Mouse (Mus musculus): ENCODE data around the gene Frmd4a. TPM values are rescaled to one million over a fixed set of nuclear protein-coding genes. Genes with fewer than 3 reads are reported as not detected.

Frmd4a gene
- polyA plus RNA-seq, 1 experiment from 2014 or later: 39.5 TPM

DNA sequence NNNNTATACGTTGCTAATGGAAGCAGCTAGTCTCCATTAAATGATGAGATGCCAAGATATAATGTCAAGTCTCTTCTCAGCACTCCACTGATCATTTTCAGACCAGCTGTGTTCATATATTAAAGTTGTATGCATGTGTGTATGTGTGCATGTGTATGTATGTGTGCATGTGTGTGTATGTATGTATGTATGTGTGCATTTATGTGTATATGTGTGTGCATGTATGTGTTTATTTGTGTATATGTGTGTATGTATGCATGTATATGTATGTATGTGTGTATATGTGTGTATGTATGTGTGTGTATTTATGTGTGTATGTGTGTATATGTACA is 204.9 kb downstream of the Frmd4a start:
- Histone ChIP-seq H3K27me3 (no peaks in the 10 kb centered on the region), H3K36me3 (no peaks in the 10 kb centered on the region), H3K4me2 (replicated peaks) (no peak overlapping the region), H3K9me3 (replicated peaks) (0 out of 2 replicates have a peak, but pooled peaks cover 3% of the 10 kb centered on the region), H3K9ac (no peak overlapping the region), H3K4me3 (replicated peaks) (no peak overlapping the region), H3K27ac (replicated peaks) (peak overlapping the region; percentile 45; the same call in 1 of the 2 replicates), H3K4me1 (peaks cover 11% of the 10 kb centered on the region)
- WGBS: 4% methylated on average over 1 of the region's 1 CpGs
- no peak for ATAC-seq (ENCODE audit: insufficient number of reproducible peaks, low FRiP score, low TSS enrichment, low read depth)

DNA sequence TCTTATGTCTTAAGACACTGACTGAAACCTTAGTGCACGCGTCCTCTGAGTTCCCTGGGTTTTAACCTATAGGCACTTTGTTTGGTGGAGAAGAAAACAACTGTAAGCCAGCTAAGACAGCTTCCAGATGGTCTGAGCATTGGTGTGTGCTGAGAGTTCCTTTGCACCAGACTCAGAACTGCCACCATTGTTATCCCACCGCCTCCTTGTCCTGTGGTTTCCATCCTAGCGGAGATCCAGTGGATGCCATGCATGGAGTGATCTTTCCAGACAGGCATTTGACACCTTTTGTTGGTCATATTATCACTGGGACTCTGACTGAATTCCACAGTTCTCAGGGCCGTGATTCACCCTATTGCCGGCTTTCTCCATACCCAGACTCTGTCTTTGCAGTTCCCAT is 205.8 kb downstream of the Frmd4a start:
- WGBS: 89% methylated on average over 6 of the region's 6 CpGs

DNA sequence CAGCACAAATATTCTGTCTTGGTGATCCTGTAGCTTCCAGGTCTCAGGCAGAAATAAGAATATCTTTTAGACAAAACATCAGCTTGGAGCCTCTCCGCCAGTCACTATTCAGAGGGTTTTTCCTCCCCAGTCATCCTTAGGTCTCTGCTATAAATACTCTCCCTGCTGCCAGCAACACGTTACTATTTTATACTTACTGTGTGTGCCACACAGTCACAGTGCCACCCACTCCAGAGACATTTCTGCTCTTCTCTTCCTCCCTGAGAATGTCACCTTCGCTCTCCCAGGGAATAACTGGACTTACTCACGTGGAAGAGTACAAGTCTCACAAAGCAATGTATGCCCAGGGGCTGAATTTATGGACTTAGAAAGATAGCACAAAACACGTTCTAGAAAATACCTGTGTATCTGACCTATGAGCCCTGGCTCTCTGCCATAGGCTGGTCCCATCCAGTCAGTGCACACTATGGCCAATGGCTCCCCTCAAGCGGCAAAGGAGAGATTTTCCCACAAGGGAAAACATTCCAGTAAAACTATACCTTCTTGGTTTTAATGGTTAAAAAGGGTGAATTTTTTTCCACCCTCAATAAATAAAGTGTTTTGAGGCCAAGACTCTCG is 209.5 kb downstream of the Frmd4a start:
- Histone ChIP-seq H3K4me3 (replicated peaks) (no peak overlapping the region), H3K9ac (no peak overlapping the region), H3K36me3 (no peaks in the 10 kb centered on the region), H3K9me3 (replicated peaks) (0 out of 2 replicates have a peak, but pooled peaks cover 3% of the 10 kb centered on the region), H3K27me3 (no peaks in the 10 kb centered on the region), H3K4me2 (replicated peaks) (no peak overlapping the region), H3K27ac (replicated peaks) (no peak overlapping the region), H3K4me1 (peaks cover 4% of the 10 kb centered on the region)
- WGBS: 65% methylated on average over 7 of the region's 7 CpGs
- no peak for ATAC-seq (ENCODE audit: insufficient number of reproducible peaks, low FRiP score, low TSS enrichment, low read depth)

More for the DNA sequence above, 205.8 kb downstream of the Frmd4a start:
- H3K9ac ChIP-seq: no peak overlapping the region
- H3K4me2 ChIP-seq (replicated peaks): no peak overlapping the region
- H3K36me3 ChIP-seq: no peaks in the 10 kb centered on the region
- no peak for ATAC-seq (ENCODE audit: insufficient number of reproducible peaks, low FRiP score, low TSS enrichment, low read depth)
- no peak overlapping the region for H3K27ac ChIP-seq (replicated peaks)
- peaks cover 11% of the 10 kb centered on the region for H3K4me1 ChIP-seq
- H3K9me3 ChIP-seq (replicated peaks): 0 out of 2 replicates have a peak, but pooled peaks cover 3% of the 10 kb centered on the region
- H3K4me3 ChIP-seq (replicated peaks): no peak overlapping the region
- no peaks in the 10 kb centered on the region for H3K27me3 ChIP-seq

DNA sequence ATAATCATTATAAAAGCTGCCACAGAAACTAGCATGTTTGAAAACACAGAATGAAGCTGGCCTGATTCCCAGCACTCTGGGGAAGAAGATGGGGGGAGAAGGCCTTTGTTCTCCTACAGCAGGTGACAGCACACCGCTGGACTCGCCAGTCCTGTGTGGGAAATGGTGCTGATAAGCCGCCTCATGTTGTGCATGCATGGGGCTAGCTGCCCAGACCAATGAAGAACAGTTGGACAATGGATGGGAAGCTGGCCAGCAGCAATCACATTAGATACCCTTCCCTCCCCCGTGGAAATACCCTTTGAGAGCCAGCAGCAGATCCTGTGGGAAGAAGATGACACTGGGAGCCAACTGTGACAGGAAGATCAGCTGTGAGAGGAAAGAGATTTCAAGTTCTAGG is 210.0 kb downstream of the Frmd4a start:
- Histone ChIP-seq H3K27ac (replicated peaks) (no peak overlapping the region), H3K4me1 (no peaks in the 10 kb centered on the region), H3K27me3 (no peaks in the 10 kb centered on the region), H3K9me3 (replicated peaks) (0 out of 2 replicates have a peak, but pooled peaks cover 3% of the 10 kb centered on the region), H3K4me2 (replicated peaks) (no peak overlapping the region), H3K9ac (no peak overlapping the region), H3K4me3 (replicated peaks) (no peak overlapping the region), H3K36me3 (no peaks in the 10 kb centered on the region)
- ATAC-seq (ENCODE audit: insufficient number of reproducible peaks, low FRiP score, low TSS enrichment, low read depth): no peak
- WGBS: 63% methylated on average over 4 of the region's 4 CpGs

DNA sequence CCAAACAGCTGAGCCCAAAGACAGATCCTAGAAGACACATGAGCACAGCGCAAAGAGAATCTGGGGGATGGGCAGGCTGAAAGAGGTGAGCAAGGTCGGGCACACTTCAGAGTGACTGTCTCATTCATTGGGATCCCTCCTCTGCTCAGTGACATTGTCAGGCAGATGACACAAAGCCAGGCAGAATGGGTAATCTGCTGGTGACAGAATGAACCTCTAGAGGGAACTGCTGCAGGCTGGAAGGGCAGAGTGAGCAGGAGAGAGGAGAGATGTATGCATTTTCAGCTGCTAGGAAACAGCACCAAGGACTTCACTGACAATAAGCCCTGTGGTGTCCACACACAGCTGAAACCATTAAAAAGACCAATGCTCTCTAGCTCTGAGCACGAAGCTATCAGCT is 211.0 kb downstream of the Frmd4a start:
- H3K27me3 ChIP-seq: no peaks in the 10 kb centered on the region
- no peak overlapping the region for H3K4me3 ChIP-seq (replicated peaks)
- no peak overlapping the region for H3K9ac ChIP-seq
- WGBS: 31% methylated on average over 3 of the region's 3 CpGs
- H3K27ac ChIP-seq (replicated peaks): no peak overlapping the region
- H3K4me1 ChIP-seq: peaks cover 5% of the 10 kb centered on the region
- ATAC-seq (ENCODE audit: insufficient number of reproducible peaks, low FRiP score, low TSS enrichment, low read depth): no peak
- H3K9me3 ChIP-seq (replicated peaks): 0 out of 2 replicates have a peak, but pooled peaks cover 3% of the 10 kb centered on the region
- no peak overlapping the region for H3K4me2 ChIP-seq (replicated peaks)
- no peaks in the 10 kb centered on the region for H3K36me3 ChIP-seq

DNA sequence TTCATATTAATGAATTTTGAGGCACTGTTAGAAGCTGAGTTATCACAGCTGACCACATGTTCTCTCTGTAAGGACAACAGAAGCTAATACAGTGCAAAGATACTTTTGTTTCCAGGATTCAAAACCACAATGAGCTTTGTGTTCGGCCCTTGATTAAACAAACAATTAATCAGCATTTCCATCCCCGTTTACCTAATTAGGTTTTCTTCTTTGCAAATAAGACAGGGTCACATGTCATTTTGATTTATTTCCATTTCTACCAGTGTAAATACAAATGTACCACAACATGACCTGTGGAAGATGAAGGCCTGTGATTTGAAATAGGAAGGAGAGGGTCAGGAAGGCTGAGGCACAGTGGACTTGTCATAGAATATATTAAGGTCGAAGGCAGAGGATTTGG is 214.8 kb downstream of the Frmd4a start:
- H3K27ac ChIP-seq (replicated peaks): no peak overlapping the region
- no peak for ATAC-seq (ENCODE audit: insufficient number of reproducible peaks, low FRiP score, low TSS enrichment, low read depth)
- peaks cover 5% of the 10 kb centered on the region for H3K4me1 ChIP-seq
- H3K9ac ChIP-seq: no peak overlapping the region
- no peak overlapping the region for H3K4me2 ChIP-seq (replicated peaks)
- H3K36me3 ChIP-seq: no peaks in the 10 kb centered on the region
- no peaks in the 10 kb centered on the region for H3K9me3 ChIP-seq (replicated peaks)
- H3K27me3 ChIP-seq: no peaks in the 10 kb centered on the region
- WGBS: 53% methylated on average over 3 of the region's 3 CpGs
- no peak overlapping the region for H3K4me3 ChIP-seq (replicated peaks)

DNA sequence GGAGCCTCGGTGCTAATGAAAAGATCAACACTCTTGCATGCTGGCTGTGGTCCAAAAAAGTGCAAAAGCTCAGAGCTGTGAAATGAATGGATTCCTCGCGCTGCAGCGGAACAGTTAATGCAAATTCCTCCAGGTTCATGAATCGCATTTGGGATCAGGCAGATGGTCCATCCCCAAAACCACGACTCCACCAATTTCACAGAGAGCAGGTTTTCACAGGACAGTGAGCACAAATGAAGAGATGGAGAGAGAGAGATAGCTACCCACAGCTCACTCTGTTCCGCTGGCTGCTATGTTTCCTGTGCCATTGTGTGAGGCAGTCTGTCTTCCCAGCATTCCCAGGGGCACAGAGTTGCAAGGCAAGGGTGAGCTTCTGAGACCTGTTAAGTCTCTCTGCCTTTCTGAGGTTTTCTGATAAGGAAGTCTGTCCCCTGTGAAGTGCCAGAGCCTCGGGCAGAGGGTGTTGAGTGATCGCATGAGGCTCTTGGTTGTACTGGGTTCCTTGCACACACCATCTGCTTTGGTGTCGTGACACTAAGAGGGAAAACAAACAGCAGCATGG is 215.3 kb downstream of the Frmd4a start:
- H3K9me3 ChIP-seq (replicated peaks): no peaks in the 10 kb centered on the region
- no peaks in the 10 kb centered on the region for H3K36me3 ChIP-seq
- whole genome bisulfite sequencing: 41% methylated on average over 10 of the region's 10 CpGs
- peaks cover 5% of the 10 kb centered on the region for H3K4me1 ChIP-seq
- H3K27ac ChIP-seq (replicated peaks): no peak overlapping the region
- no peaks in the 10 kb centered on the region for H3K27me3 ChIP-seq
- no peak for ATAC-seq (ENCODE audit: insufficient number of reproducible peaks, low FRiP score, low TSS enrichment, low read depth)
- no peak overlapping the region for H3K4me3 ChIP-seq (replicated peaks)
- H3K4me2 ChIP-seq (replicated peaks): no peak overlapping the region
- H3K9ac ChIP-seq: no peak overlapping the region

DNA sequence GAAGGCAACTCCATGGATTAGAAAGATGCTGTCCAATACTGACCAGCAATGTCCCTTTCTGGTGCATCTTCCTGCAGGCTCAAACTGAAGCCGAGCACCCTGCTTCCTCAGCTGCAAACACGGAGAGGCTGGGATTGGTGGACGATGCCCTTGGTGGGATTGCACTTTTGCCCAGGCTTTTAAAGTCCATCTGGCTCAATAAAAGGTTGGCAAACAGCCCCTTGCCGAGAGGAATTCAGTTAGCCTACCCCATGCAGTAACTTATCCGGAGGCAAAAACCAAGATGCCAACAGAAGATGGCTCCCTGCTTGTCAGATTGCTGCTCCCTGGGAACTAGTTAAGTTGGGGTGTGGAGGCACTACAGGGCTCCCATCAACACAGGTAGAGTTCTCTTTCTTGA is 220.2 kb downstream of the Frmd4a start:
- ATAC-seq (ENCODE audit: insufficient number of reproducible peaks, low FRiP score, low TSS enrichment, low read depth): no peak
- Histone ChIP-seq H3K4me2 (replicated peaks) (no peak overlapping the region), H3K27ac (replicated peaks) (no peak overlapping the region)

DNA sequence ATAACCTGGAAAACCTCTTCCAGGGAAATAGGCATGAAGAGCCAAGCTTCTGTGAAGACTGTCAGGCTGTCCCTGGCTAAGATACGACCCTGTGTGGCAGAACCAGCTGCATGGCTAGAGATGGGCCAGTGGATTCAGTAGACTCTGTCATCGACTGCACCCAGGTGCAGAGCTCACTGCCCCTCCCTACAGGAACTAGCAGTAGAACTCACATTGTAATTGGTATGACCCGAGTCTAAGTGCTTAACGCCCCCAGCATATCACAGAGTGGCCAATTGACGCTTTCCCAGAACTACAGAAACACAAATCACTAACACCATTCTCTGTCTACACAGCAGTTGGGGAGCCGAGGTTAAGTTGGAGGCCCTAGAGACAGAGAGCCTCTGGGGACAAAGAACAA is 232.2 kb downstream of the Frmd4a start:
- no peak overlapping the region for H3K9ac ChIP-seq
- no peaks in the 10 kb centered on the region for H3K27me3 ChIP-seq
- no peaks in the 10 kb centered on the region for H3K36me3 ChIP-seq
- 37% methylated on average over 6 of the region's 6 CpGs for WGBS
- H3K4me1 ChIP-seq: peaks cover 28% of the 10 kb centered on the region
- no peak overlapping the region for H3K27ac ChIP-seq (replicated peaks)
- no peak overlapping the region for H3K4me3 ChIP-seq (replicated peaks)
- no peaks in the 10 kb centered on the region for H3K9me3 ChIP-seq (replicated peaks)
- ATAC-seq (ENCODE audit: insufficient number of reproducible peaks, low FRiP score, low TSS enrichment, low read depth): no peak
- H3K4me2 ChIP-seq (replicated peaks): no peak overlapping the region

More for the DNA sequence above, 220.2 kb downstream of the Frmd4a start:
- Histone ChIP-seq H3K4me1 (peaks cover 4% of the 10 kb centered on the region), H3K9ac (no peak overlapping the region), H3K9me3 (replicated peaks) (no peaks in the 10 kb centered on the region), H3K27me3 (no peaks in the 10 kb centered on the region), H3K36me3 (no peaks in the 10 kb centered on the region), H3K4me3 (replicated peaks) (no peak overlapping the region)
- 86% methylated on average over 5 of the region's 5 CpGs for WGBS

DNA sequence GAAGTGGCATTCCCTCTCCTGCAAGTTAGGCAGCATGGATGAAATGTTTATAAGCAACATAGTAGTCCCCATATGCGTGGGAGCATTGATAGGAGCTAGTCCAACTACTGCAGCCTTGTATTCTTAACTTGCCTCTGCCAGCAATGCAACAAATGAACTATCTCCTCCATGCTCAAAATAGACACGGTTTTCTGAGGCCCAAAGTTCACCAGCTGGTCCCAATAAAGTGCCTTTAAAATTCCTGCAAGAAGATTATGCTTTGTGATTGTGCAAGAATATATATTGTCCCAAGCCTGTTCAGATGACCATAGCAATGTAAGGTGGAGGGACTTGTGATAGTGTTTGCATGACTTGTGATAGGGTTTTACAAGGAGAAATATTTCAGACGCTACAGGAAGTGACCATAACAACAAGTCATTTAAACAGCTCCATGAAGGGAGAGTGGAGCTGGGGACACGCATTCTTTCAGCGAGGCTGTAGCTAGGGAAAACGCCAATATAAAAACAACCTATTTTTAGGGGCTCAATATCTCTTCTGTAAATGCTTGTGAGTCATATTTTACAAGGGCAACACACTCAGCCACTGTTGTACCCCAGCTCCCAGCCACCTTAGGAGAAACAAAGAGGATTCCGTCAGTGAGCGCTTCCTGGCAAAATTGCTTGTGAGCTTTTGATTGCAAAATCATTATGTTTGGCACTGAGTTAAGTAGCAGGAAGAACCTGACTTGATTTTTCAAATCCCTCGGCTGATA is 235.2 kb downstream of the Frmd4a start:
- WGBS: 23% methylated on average over 9 of the region's 9 CpGs
- no peak overlapping the region for H3K4me3 ChIP-seq (replicated peaks)
- no peaks in the 10 kb centered on the region for H3K27me3 ChIP-seq
- no peak for ATAC-seq (ENCODE audit: insufficient number of reproducible peaks, low FRiP score, low TSS enrichment, low read depth)
- H3K9ac ChIP-seq: no peak overlapping the region
- H3K27ac ChIP-seq (replicated peaks): peak overlapping the region; percentile 76
- no peaks in the 10 kb centered on the region for H3K36me3 ChIP-seq
- peaks cover 24% of the 10 kb centered on the region for H3K4me1 ChIP-seq
- no peak overlapping the region for H3K4me2 ChIP-seq (replicated peaks)
- no peaks in the 10 kb centered on the region for H3K9me3 ChIP-seq (replicated peaks)

DNA sequence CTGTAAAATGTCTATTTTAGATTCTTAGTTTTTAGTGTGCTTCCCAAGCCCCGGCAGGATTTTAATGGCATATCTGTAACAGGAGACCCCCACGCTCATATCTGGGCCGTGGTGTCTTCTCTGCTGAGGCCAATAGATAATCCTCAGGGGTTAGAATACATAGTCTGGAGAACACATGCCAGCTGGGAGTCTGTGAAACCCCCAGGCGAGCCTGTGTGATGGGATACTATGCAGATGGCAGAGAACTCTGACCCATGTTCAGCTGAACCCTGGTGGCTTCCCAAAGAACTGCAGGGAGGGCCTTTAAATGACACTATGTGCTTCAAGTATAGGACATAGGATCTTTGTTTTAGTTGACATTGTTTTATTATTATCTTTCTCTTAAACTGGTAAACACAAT is 235.8 kb downstream of the Frmd4a start:
- 0 out of 2 replicates have a peak, but pooled peaks have one; percentile 65 for ATAC-seq (ENCODE audit: insufficient number of reproducible peaks, low FRiP score, low TSS enrichment, low read depth)
- WGBS: 11% methylated on average over 4 of the region's 4 CpGs
- Histone ChIP-seq H3K4me2 (replicated peaks) (no peak overlapping the region), H3K27ac (replicated peaks) (peak overlapping the region; percentile 76), H3K4me1 (peaks cover 24% of the 10 kb centered on the region), H3K27me3 (no peaks in the 10 kb centered on the region), H3K4me3 (replicated peaks) (no peak overlapping the region), H3K36me3 (no peaks in the 10 kb centered on the region), H3K9me3 (replicated peaks) (no peaks in the 10 kb centered on the region), H3K9ac (no peak overlapping the region)
